Mouse (Mus musculus): Measurements from ENCODE around the gene Prss32. TPM values are rescaled to one million over a fixed set of nuclear protein-coding genes. Genes with fewer than 3 reads are reported as not detected.

The Prss32 gene
- polyA plus RNA-seq, 1 experiment from 2014 or later: not detected

DNA sequence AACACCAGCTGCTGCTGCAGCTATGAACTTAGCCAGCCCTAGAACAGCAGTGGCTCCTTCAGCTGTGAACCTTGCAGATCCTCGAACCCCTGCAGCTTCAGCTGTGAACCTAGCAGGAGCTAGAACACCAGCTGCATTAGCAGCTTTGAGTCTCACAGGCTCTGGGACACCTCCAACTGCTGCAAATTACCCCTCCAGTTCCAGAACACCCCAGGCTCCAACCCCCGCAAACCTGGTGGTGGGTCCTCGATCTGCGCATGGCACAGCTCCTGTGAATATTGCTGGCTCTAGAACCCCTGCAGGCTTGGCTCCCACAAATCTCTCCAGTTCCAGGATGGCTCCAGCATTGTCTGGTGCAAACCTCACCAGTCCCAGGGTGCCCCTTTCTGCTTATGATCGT, 22.9 kb upstream of the Prss32 start:
- no peaks in the 10 kb centered on the region for H3K27me3 ChIP-seq
- H3K36me3 ChIP-seq: peaks cover 97% of the 10 kb centered on the region
- WGBS: 96% methylated on average over 5 of the region's 5 CpGs
- H3K9ac ChIP-seq (replicated peaks): no peak overlapping the region
- H3K4me3 ChIP-seq: no peak overlapping the region
- no peak overlapping the region for H3K4me2 ChIP-seq (replicated peaks)
- no peak overlapping the region for H3K27ac ChIP-seq (replicated peaks)
- peaks cover 10% of the 10 kb centered on the region for H3K9me3 ChIP-seq
- ATAC-seq (replicated peaks): no peak
- H3K4me1 ChIP-seq: no peaks in the 10 kb centered on the region

DNA sequence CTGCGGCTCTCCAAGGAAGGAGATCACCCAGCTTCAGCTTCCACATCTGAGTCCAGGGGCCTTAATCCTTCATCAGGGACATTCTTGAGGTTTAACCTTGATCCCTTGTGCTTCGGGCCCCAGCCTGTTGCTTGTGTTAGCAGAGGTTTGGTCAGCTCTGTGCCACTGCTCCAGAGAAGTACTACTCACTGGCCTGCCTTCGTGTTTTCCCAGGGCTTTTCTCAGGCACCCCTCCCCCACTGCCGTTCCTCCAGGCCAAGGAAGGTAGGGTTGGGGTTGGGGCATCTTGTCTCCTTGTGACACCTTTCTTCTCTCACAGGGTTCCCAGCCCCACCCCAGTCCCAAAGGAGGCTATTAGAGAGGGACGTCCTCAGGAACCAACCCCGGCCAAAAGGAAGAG, 21.6 kb upstream of the Prss32 start:
- Histone ChIP-seq H3K4me1 (peaks cover 8% of the 10 kb centered on the region), H3K27ac (replicated peaks) (no peak overlapping the region), H3K27me3 (no peaks in the 10 kb centered on the region), H3K36me3 (peaks cover 97% of the 10 kb centered on the region), H3K4me3 (no peak overlapping the region), H3K9me3 (peaks cover 10% of the 10 kb centered on the region), H3K9ac (replicated peaks) (no peak overlapping the region), H3K4me2 (replicated peaks) (no peak overlapping the region)
- no peak for ATAC-seq (replicated peaks)
- WGBS: 82% methylated on average over 6 of the region's 6 CpGs

- WGBS: 86% methylated on average over 16 of the region's 16 CpGs
- no peak for ATAC-seq (replicated peaks)
- H3K27ac ChIP-seq (replicated peaks): no peak overlapping the region
These were observed 20.6 kb upstream of the Prss32 start for GRCm38 (mm10) chr17:23823018-23823417.

DNA sequence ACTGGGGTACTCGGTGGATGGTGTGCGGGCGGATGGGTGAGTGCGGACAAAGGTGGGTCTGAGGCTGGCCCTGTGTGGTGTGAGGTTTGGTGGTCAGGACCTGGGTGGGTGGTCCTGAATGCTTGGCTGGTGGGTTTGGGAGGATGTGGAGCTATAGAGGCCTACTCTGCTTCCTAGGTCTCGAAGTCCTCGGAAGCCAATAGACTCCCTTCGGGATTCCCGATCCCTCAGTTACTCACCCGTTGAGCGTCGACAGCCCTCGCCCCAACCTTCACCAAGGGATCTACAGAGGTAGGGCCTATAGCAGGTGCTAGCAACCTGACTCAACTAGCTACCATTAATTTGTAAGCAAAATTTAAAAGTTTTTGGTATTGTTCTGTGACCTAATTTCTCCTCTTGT, 20.0 kb upstream of the Prss32 start:
- peaks cover 82% of the 10 kb centered on the region for H3K36me3 ChIP-seq
- H3K4me3 ChIP-seq: no peak overlapping the region
- H3K9ac ChIP-seq (replicated peaks): no peak overlapping the region
- peaks cover 18% of the 10 kb centered on the region for H3K4me1 ChIP-seq
- WGBS: 90% methylated on average over 12 of the region's 12 CpGs
- no peak; the same call in 1 of the 2 replicates for ATAC-seq (replicated peaks)
- no peak overlapping the region for H3K27ac ChIP-seq (replicated peaks)
- H3K27me3 ChIP-seq: no peaks in the 10 kb centered on the region
- 0 out of 2 replicates have a peak, but pooled peaks cover 4% of the 10 kb centered on the region for H3K9me3 ChIP-seq
- H3K4me2 ChIP-seq (replicated peaks): no peak overlapping the region

More at GRCm38 (mm10) chr17:23823018-23823417, 20.6 kb upstream of the Prss32 start:
- Histone ChIP-seq H3K9me3 (peaks cover 9% of the 10 kb centered on the region), H3K36me3 (peaks cover 88% of the 10 kb centered on the region), H3K27me3 (no peaks in the 10 kb centered on the region), H3K4me1 (peaks cover 17% of the 10 kb centered on the region), H3K9ac (replicated peaks) (no peak overlapping the region), H3K4me2 (replicated peaks) (no peak overlapping the region), H3K4me3 (no peak overlapping the region)

DNA sequence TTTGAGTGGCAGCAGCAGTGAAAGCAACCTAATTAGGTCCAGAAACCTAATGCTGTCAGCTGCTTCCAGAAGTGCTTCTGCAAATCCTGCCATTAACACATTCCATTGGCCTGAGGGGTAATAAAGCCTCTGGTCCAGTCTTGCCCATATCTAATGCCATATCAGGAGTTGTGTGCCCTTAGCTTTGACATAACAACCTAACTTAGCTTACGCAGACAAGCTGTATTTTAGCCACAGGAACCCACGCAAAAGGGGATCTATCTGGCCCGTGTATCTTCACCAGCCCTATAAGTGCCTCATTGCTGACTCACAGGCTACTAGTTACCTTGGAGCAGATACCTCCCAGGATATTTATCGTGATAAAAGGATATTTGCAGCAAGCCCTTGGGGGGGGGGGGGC, 18.1 kb upstream of the Prss32 start:
- H3K4me2 ChIP-seq (replicated peaks): no peak overlapping the region
- 89% methylated on average over 4 of the region's 4 CpGs for WGBS
- H3K4me3 ChIP-seq: no peak overlapping the region
- H3K36me3 ChIP-seq: peaks cover 62% of the 10 kb centered on the region
- no peak overlapping the region for H3K9ac ChIP-seq (replicated peaks)
- no peak overlapping the region for H3K27ac ChIP-seq (replicated peaks)
- ATAC-seq (replicated peaks): no peak
- H3K9me3 ChIP-seq: no peaks in the 10 kb centered on the region
- H3K4me1 ChIP-seq: peaks cover 21% of the 10 kb centered on the region
- H3K27me3 ChIP-seq: 0 out of 2 replicates have a peak, but pooled peaks cover 2% of the 10 kb centered on the region

- WGBS: under 1% methylated on average over 47 of the region's 47 CpGs
- Histone ChIP-seq H3K4me3 (peak overlapping the region; percentile 90), H3K9me3 (no peaks in the 10 kb centered on the region), H3K4me1 (peaks cover 21% of the 10 kb centered on the region), H3K4me2 (replicated peaks) (peak overlapping the region; percentile 61), H3K27me3 (0 out of 2 replicates have a peak, but pooled peaks cover 10% of the 10 kb centered on the region), H3K9ac (replicated peaks) (peak overlapping the region; percentile 82), H3K27ac (replicated peaks) (peak overlapping the region; percentile 97), H3K36me3 (peaks cover 36% of the 10 kb centered on the region)
- peak; percentile 79 for ATAC-seq (replicated peaks)
These were observed 15.2 kb upstream of the Prss32 start for GRCm38 (mm10) chr17:23828271-23829001.

DNA sequence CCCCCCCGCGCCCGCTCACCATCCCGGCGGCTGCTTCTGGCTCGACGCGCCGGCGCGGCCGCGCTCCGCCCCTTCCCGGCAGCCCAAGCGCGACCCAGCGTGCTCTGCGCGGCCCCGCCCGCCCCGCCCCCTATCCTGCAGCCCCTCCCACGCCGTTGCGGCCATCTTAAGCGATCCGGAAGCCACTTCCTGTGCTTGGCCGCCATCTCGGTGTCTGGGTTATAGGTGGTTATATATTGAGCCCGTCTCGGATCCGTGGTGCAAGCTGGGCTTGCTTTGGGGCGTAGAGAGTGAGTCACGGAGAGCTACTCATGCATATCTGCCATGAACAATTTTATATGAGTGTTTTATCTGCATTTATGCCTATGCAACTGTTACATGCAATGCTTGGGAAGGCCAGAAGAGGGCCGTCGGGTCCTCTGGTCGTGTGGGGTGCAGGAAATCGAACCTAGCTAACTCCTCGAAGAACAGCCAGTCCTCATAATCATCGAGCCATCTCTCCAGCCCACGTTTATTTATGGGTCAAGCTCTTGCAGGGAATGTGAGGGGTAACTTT, 14.5 kb upstream of the Prss32 start, which contains the start of gene Elob:
Gene Elob (minus strand): TSS at position 73 of the 556 bp plus-strand sequence.
- Histone ChIP-seq H3K9ac (replicated peaks) (peak within 1 kb of the TSS; percentile 82), H3K27ac (replicated peaks) (peak within 1 kb of the TSS; percentile 97), H3K4me2 (replicated peaks) (peak within 1 kb of the TSS; percentile 61), H3K9me3 (no peaks in the 10 kb centered on the region), H3K27me3 (0 out of 2 replicates have a peak, but pooled peaks cover 10% of the 10 kb centered on the region), H3K4me3 (peak within 1 kb of the TSS; percentile 90), H3K36me3 (peaks cover 29% of the 10 kb centered on the region), H3K4me1 (peaks cover 21% of the 10 kb centered on the region)
- peak; percentile 95 for ATAC-seq (replicated peaks)
- WGBS: 1% methylated on average over 35 of the region's 42 CpGs

GRCm38 (mm10) chr17:23831201-23831600, 12.5 kb upstream of the Prss32 start:
- Histone ChIP-seq H3K9me3 (no peaks in the 10 kb centered on the region), H3K4me1 (peaks cover 21% of the 10 kb centered on the region), H3K36me3 (peaks cover 10% of the 10 kb centered on the region), H3K27ac (replicated peaks) (no peak overlapping the region), H3K4me3 (no peak overlapping the region), H3K27me3 (0 out of 2 replicates have a peak, but pooled peaks cover 10% of the 10 kb centered on the region), H3K9ac (replicated peaks) (no peak overlapping the region), H3K4me2 (replicated peaks) (no peak overlapping the region)
- 100% methylated on average over 1 of the region's 1 CpGs for WGBS
- no peak for ATAC-seq (replicated peaks)

- Histone ChIP-seq H3K4me1 (no peaks in the 10 kb centered on the region), H3K36me3 (no peaks in the 10 kb centered on the region), H3K4me3 (no peak within 1 kb of the TSS), H3K9me3 (no peaks in the 10 kb centered on the region), H3K9ac (replicated peaks) (no peak within 1 kb of the TSS), H3K27me3 (0 out of 2 replicates have a peak, but pooled peaks cover 9% of the 10 kb centered on the region), H3K4me2 (replicated peaks) (no peak within 1 kb of the TSS), H3K27ac (replicated peaks) (no peak within 1 kb of the TSS)
- no peak for ATAC-seq (replicated peaks)
- 53% methylated on average over 8 of the region's 8 CpGs for WGBS
These were observed 7.6 kb upstream of the Prss32 start, which contains the start of gene Prss33 for GRCm38 (mm10) chr17:23836006-23836575. Prss33 (minus strand) TSS chr17:23836056.

DNA sequence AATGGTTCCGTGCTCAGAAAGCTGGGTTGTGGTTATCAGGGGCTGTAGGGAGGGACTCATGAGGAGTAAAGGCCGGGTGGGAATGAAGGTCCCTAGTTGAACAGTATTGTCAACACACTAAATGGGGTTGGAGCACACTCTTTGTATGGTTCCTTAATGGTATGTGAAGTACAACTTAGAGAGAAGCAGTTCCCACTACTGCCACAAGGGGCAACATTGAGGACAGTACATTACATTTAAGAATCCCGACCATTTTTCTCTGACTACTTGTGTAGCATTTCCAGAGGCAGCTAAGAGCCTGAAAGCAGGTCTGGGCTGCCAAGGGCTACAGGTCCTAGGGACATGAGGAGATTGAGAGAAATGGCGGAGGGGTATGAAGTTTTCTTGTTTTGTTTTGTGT, 2.5 kb upstream of the Prss32 start:
- H3K4me1 ChIP-seq: no peaks in the 10 kb centered on the region
- WGBS: 25% methylated on average over 4 of the region's 4 CpGs
- H3K9ac ChIP-seq (replicated peaks): no peak overlapping the region
- no peak overlapping the region for H3K4me2 ChIP-seq (replicated peaks)
- no peaks in the 10 kb centered on the region for H3K36me3 ChIP-seq
- H3K9me3 ChIP-seq: no peaks in the 10 kb centered on the region
- H3K27ac ChIP-seq (replicated peaks): no peak overlapping the region
- no peak overlapping the region for H3K4me3 ChIP-seq
- ATAC-seq (replicated peaks): no peak
- 0 out of 2 replicates have a peak, but pooled peaks cover 3% of the 10 kb centered on the region for H3K27me3 ChIP-seq

DNA sequence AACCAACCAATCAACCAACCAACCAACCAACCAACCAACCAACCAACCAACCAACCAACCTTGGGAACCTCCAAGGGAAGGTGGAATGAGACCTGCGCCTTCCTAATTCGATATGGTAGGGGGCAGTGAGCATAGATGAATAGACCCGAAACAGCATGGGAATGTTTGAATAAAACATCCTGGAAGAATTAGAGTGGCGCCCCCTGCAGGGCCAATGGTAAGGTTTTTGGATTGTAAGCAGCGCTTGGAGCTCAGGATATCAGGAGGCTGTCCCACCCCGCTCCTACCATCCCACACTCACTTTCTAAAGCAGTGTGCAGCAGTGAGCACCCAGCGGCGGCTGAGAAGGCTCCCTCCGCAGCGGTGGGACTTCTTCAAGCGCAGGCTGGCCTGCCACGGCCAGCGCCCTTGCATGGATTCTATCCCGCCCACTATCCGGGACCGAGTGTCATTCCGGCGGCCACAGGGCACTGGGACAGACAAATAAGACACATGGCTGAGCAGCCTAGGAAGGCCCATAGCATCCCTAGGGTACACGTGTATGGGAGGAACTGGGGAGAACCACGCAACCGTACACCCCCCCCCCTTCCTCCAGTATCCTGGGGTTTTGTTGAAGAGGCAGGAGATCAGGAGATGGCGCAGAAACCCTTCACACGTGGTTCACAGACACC, 379 bp upstream of the Prss32 start:
- H3K4me3 ChIP-seq: no peak overlapping the region
- no peak overlapping the region for H3K9ac ChIP-seq (replicated peaks)
- H3K36me3 ChIP-seq: no peaks in the 10 kb centered on the region
- no peaks in the 10 kb centered on the region for H3K4me1 ChIP-seq
- 40% methylated on average over 23 of the region's 23 CpGs for WGBS
- no peaks in the 10 kb centered on the region for H3K9me3 ChIP-seq
- peak overlapping the region; percentile 19; the same call in 1 of the 2 replicates for H3K4me2 ChIP-seq (replicated peaks)
- H3K27me3 ChIP-seq: no peaks in the 10 kb centered on the region
- H3K27ac ChIP-seq (replicated peaks): no peak overlapping the region
- no peak for ATAC-seq (replicated peaks)

GRCm38 (mm10) chr17:23850028-23850427, 6.4 kb downstream of the Prss32 start:
- WGBS: 63% methylated on average over 2 of the region's 2 CpGs
- H3K4me1 ChIP-seq: no peaks in the 10 kb centered on the region
- ATAC-seq (replicated peaks): no peak
- no peaks in the 10 kb centered on the region for H3K27me3 ChIP-seq
- H3K36me3 ChIP-seq: no peaks in the 10 kb centered on the region
- no peak overlapping the region for H3K4me2 ChIP-seq (replicated peaks)
- no peak overlapping the region for H3K9ac ChIP-seq (replicated peaks)
- H3K4me3 ChIP-seq: no peak overlapping the region
- H3K27ac ChIP-seq (replicated peaks): no peak overlapping the region
- H3K9me3 ChIP-seq: no peaks in the 10 kb centered on the region

All from forebrain, embryonic 15.5 days (tissue).